Mouse (Mus musculus): ENCODE measurements around the gene Hsp90aa1.
"Not testable (repeated sequence)": the region's sequence is repeated elsewhere in the genome, so short reads cannot be mapped to it uniquely, and the experiment has no call there.

Hsp90aa1 gene

GRCm38 (mm10) chr12:110702556-110702955 lies at the start of gene Hsp90aa1:
Gene Hsp90aa1 (minus strand): TSS chr12:110702728.
- no peak for DNase-seq (ENCODE audit: low spot score in 2 of 2)

GRCm38 (mm10) chr12:110750770-110751439 lies 48.4 kb upstream of the Hsp90aa1 start:
- no peak for DNase-seq (ENCODE audit: low spot score in 2 of 2)

GRCm38 (mm10) chr12:110738158-110738921 lies 35.8 kb upstream of the Hsp90aa1 start:
- peak in 1 of 2 experiments; percentile 15 for DNase-seq (ENCODE audit: low spot score in 2 of 2)

GRCm38 (mm10) chr12:110737170-110738157 lies 34.9 kb upstream of the Hsp90aa1 start, which contains the start of gene Wdr20:
Gene Wdr20 (plus strand): TSS chr12:110737944.
- peak; percentile 99 for DNase-seq (ENCODE audit: low spot score in 2 of 2)

GRCm38 (mm10) chr12:110736641-110737040 lies 34.1 kb upstream of the Hsp90aa1 start:
- DNase-seq (ENCODE audit: low spot score in 2 of 2), result no peak

- DNase-seq (ENCODE audit: low spot score in 2 of 2), result not testable (repeated sequence)
Observed at GRCm38 (mm10) chr12:110733254-110733653, 30.7 kb upstream of the Hsp90aa1 start.

GRCm38 (mm10) chr12:110726428-110726827 lies 23.9 kb upstream of the Hsp90aa1 start:
- DNase-seq (ENCODE audit: low spot score in 2 of 2), result no peak

- no peak for DNase-seq (ENCODE audit: low spot score in 2 of 2)
Observed at GRCm38 (mm10) chr12:110725489-110725888, 23.0 kb upstream of the Hsp90aa1 start.

- no peak for DNase-seq (ENCODE audit: low spot score in 2 of 2)
Observed at GRCm38 (mm10) chr12:110725051-110725450, 22.5 kb upstream of the Hsp90aa1 start.

- DNase-seq (ENCODE audit: low spot score in 2 of 2), result no peak
Observed at GRCm38 (mm10) chr12:110716004-110716403, 13.5 kb upstream of the Hsp90aa1 start.

- no peak for DNase-seq (ENCODE audit: low spot score in 2 of 2)
Observed at GRCm38 (mm10) chr12:110714215-110714614, 11.7 kb upstream of the Hsp90aa1 start.

- no peak for DNase-seq (ENCODE audit: low spot score in 2 of 2)
Observed at GRCm38 (mm10) chr12:110713784-110714183, 11.3 kb upstream of the Hsp90aa1 start.

- DNase-seq (ENCODE audit: low spot score in 2 of 2), result no peak
Observed at GRCm38 (mm10) chr12:110711270-110711669, 8.7 kb upstream of the Hsp90aa1 start.

GRCm38 (mm10) chr12:110707451-110707850 lies 4.9 kb upstream of the Hsp90aa1 start:
- no peak for DNase-seq (ENCODE audit: low spot score in 2 of 2)

- peak in 1 of 2 experiments; percentile 22 for DNase-seq (ENCODE audit: low spot score in 2 of 2)
Observed at GRCm38 (mm10) chr12:110706337-110707231, 4.1 kb upstream of the Hsp90aa1 start.

GRCm38 (mm10) chr12:110705419-110705818 lies 2.9 kb upstream of the Hsp90aa1 start:
- DNase-seq (ENCODE audit: low spot score in 2 of 2), result not testable (repeated sequence)

- DNase-seq (ENCODE audit: low spot score in 2 of 2), result no peak
Observed at GRCm38 (mm10) chr12:110703682-110704081, 1.2 kb upstream of the Hsp90aa1 start.

GRCm38 (mm10) chr12:110703008-110703471 lies 512 bp upstream of the Hsp90aa1 start:
- DNase-seq (ENCODE audit: low spot score in 2 of 2), result peak; percentile 73 to 84

- DNase-seq (ENCODE audit: low spot score in 2 of 2), result not testable (repeated sequence)
Observed at GRCm38 (mm10) chr12:110701363-110701762, 1.2 kb downstream of the Hsp90aa1 start.

- no peak for DNase-seq (ENCODE audit: low spot score in 2 of 2)
Observed at GRCm38 (mm10) chr12:110700730-110701129, 1.8 kb downstream of the Hsp90aa1 start.

- no peak for DNase-seq (ENCODE audit: low spot score in 2 of 2)
Observed at GRCm38 (mm10) chr12:110699171-110699547, 3.4 kb downstream of the Hsp90aa1 start.
